9 mouse cellular contexts compared by ENCODE assay signal in genomic region chr14:75807800-75808199, GRCm38 (mm10). TPM values are rescaled to one million over a fixed set of nuclear protein-coding genes. Genes with fewer than 3 reads are reported as not detected.
DNase-seq lines count a peak whose midpoint lies in the region; ATAC-seq lines count a peak whose summit lies in the region.
"Had no signal": no experiment of that assay in that cellular context is flagged by ENCODE, and none has a peak within 500 bp of the region (broad histone marks: within the 10 kb centered on the region; RNA-seq: fewer than 3 reads in every experiment).

No protein-coding gene starts in this region.

- no peak overlapping the region for H3K9ac ChIP-seq in liver, embryonic 16.5 days (ENCODE audit: low read depth, low read length)
- no peak overlapping the region for H3K9ac ChIP-seq in liver, embryonic 12.5 days
- H3K9ac ChIP-seq in heart, embryonic 14.5 days (ENCODE audit: low read length): no peak overlapping the region
- no peak overlapping the region for H3K9ac ChIP-seq in forebrain, embryonic 16.5 days (replicated peaks; ENCODE audit: low read depth, low read length)
- H3K9ac ChIP-seq: lung, embryonic 14.5 days had no signal

- H3K4me2 ChIP-seq in liver, embryonic 16.5 days (ENCODE audit: low read depth, low read length): no peak overlapping the region
- no peak overlapping the region for H3K4me2 ChIP-seq in liver, embryonic 12.5 days
- H3K4me2 ChIP-seq in heart, embryonic 14.5 days (ENCODE audit: low read length): peak overlapping the region; percentile 40; the same call in 1 of the 2 replicates
- no peak overlapping the region for H3K4me2 ChIP-seq in forebrain, embryonic 16.5 days (ENCODE audit: low read length)
- H3K4me2 ChIP-seq: lung, embryonic 14.5 days had no signal

- no peaks in the 10 kb centered on the region for H3K4me1 ChIP-seq in liver, embryonic 16.5 days (ENCODE audit: control insufficient read depth, low read depth, low read length)
- no peaks in the 10 kb centered on the region for H3K4me1 ChIP-seq in liver, embryonic 12.5 days
- H3K4me1 ChIP-seq in heart, embryonic 14.5 days (ENCODE audit: control insufficient read depth in 2 of 2, insufficient read depth in 2 of 2, low read length in 2 of 2): peaks cover 18 to 28% of the 10 kb centered on the region in 2 experiments
- no peaks in the 10 kb centered on the region for H3K4me1 ChIP-seq in forebrain, embryonic 16.5 days (replicated peaks; ENCODE audit: control insufficient read depth, insufficient read depth, low read length)

- WGBS in liver, embryonic 16.5 days (ENCODE audit: insufficient replicate concordance): 68% methylated on average over 8 of the region's 8 CpGs
- 68% methylated on average over 8 of the region's 8 CpGs for WGBS in liver, embryonic 12.5 days (ENCODE audit: insufficient replicate concordance)
- 25% methylated on average over 8 of the region's 8 CpGs for WGBS in heart, embryonic 14.5 days
- 73% methylated on average over 8 of the region's 8 CpGs for WGBS in forebrain, embryonic 16.5 days

- DNase-seq in adrenal gland, adult 8-10 months: peak; percentile 68
- peak; percentile 33 for DNase-seq in ovary, postnatal 14 days (ENCODE audit: low spot score)
- DNase-seq in frontal cortex, adult 2 months (ENCODE audit: extremely low spot score in 1 of 2, low spot score in 1 of 2): no peak
- no peak for DNase-seq in layer of hippocampus, adult 9-11 months
- DNase-seq: lung, embryonic 14.5 days had no signal

- peak; percentile 62; the same call in 1 of the 2 replicates for ATAC-seq in liver, embryonic 16.5 days (ENCODE audit: low read depth)
- ATAC-seq in liver, embryonic 12.5 days: no peak
- ATAC-seq in heart, embryonic 14.5 days (ENCODE audit: insufficient number of reproducible peaks, insufficient read depth, low FRiP score, low read depth): peak; percentile 72
- ATAC-seq in forebrain, embryonic 16.5 days: no peak

- H3K4me3 ChIP-seq in liver, embryonic 16.5 days (ENCODE audit: low read depth, low read length): no peak overlapping the region
- no peak overlapping the region for H3K4me3 ChIP-seq in liver, embryonic 12.5 days
- no peak overlapping the region for H3K4me3 ChIP-seq in heart, embryonic 14.5 days (ENCODE audit: control insufficient read depth in 1 of 2, insufficient read depth in 1 of 2, low read depth in 1 of 2, low read length in 2 of 2)
- no peak overlapping the region for H3K4me3 ChIP-seq in forebrain, embryonic 16.5 days (replicated peaks; ENCODE audit: low read length)

- no peaks in the 10 kb centered on the region for H3K36me3 ChIP-seq in liver, embryonic 16.5 days (ENCODE audit: control insufficient read depth, insufficient read depth)
- H3K36me3 ChIP-seq in liver, embryonic 12.5 days: no peaks in the 10 kb centered on the region
- H3K36me3 ChIP-seq in heart, embryonic 14.5 days (ENCODE audit: control insufficient read depth, insufficient read depth, low read length): no peaks in the 10 kb centered on the region
- no peaks in the 10 kb centered on the region for H3K36me3 ChIP-seq in forebrain, embryonic 16.5 days (ENCODE audit: control insufficient read depth, insufficient read depth)

- no peaks in the 10 kb centered on the region for H3K9me3 ChIP-seq in liver, embryonic 16.5 days (replicated peaks; ENCODE audit: control insufficient read depth, low read length)
- no peaks in the 10 kb centered on the region for H3K9me3 ChIP-seq in liver, embryonic 12.5 days (replicated peaks)
- no peaks in the 10 kb centered on the region for H3K9me3 ChIP-seq in heart, embryonic 14.5 days (ENCODE audit: control insufficient read depth, low read length)
- H3K9me3 ChIP-seq in forebrain, embryonic 16.5 days (ENCODE audit: control insufficient read depth, low read length): no peaks in the 10 kb centered on the region

- no peak overlapping the region for H3K27ac ChIP-seq in liver, embryonic 16.5 days (ENCODE audit: low read length)
- no peak overlapping the region for H3K27ac ChIP-seq in liver, embryonic 12.5 days
- peak overlapping the region; percentile 58 to 66 for H3K27ac ChIP-seq in heart, embryonic 14.5 days (replicated peaks in 1 of 2; ENCODE audit: control insufficient read depth in 1 of 2, insufficient read depth in 1 of 2, low read depth in 2 of 2, low read length in 2 of 2)
- H3K27ac ChIP-seq in forebrain, embryonic 16.5 days (ENCODE audit: low read length): no peak overlapping the region

- H3K27me3 ChIP-seq in liver, embryonic 16.5 days (ENCODE audit: control insufficient read depth, insufficient read depth, low read depth, low read length): 0 out of 2 replicates have a peak, but pooled peaks cover 2% of the 10 kb centered on the region
- H3K27me3 ChIP-seq in liver, embryonic 12.5 days (replicated peaks): no peaks in the 10 kb centered on the region; the same call in 1 of the 2 replicates
- H3K27me3 ChIP-seq in heart, embryonic 14.5 days (ENCODE audit: control insufficient read depth, insufficient read depth, low read length): no peaks in the 10 kb centered on the region
- H3K27me3 ChIP-seq in forebrain, embryonic 16.5 days (replicated peaks; ENCODE audit: control insufficient read depth, insufficient read depth, low read length): no peaks in the 10 kb centered on the region

RNA-seq across cellular contexts. Expression of gene Slc25a30, which starts 21.0 kb away (rescaled TPM):
- 1.3 and 1.6 TPM in 2 replicates for polyA plus RNA-seq in liver, embryonic 16.5 days (2015; fragmentation: Nextera tagmentation; extraction: Ambion mirVana)
- 3.0 and 3.3 TPM in 2 replicates for polyA plus RNA-seq in liver, embryonic 12.5 days (2016; fragmentation: Nextera tagmentation; extraction: Ambion mirVana)
- 100 to 1,000 TPM in 2 of 4 experiments, 10 to 100 TPM in 2; 88.4 to 209 (median 152) TPM for total RNA-seq in adrenal gland, adult 8-10 months (2022)
- polyA plus RNA-seq in heart, embryonic 14.5 days (2014; fragmentation: Nextera tagmentation; extraction: Ambion mirVana): 8.3 and 9.2 TPM in 2 replicates
- 7.3 and 8.1 TPM in 2 replicates for polyA plus RNA-seq in frontal cortex, adult 2 months (2012; rRNA removed)
- polyA plus RNA-seq in forebrain, embryonic 16.5 days (2015; fragmentation: Nextera tagmentation; extraction: Ambion mirVana): 9.3 and 10.0 TPM in 2 replicates

RNA-seq across cellular contexts. Expression of gene Tpt1, which starts 37.1 kb away (rescaled TPM):
- 462 and 509 TPM in 2 replicates for polyA plus RNA-seq in liver, embryonic 16.5 days (2015; fragmentation: Nextera tagmentation; extraction: Ambion mirVana)
- 673 and 675 TPM in 2 replicates for polyA plus RNA-seq in liver, embryonic 12.5 days (2016; fragmentation: Nextera tagmentation; extraction: Ambion mirVana)
- total RNA-seq in adrenal gland, adult 8-10 months (2022): 1,000 to 10,000 TPM; 2,109 to 2,569 (median 2,425) TPM
- 1,091 and 1,152 TPM in 2 replicates for polyA plus RNA-seq in heart, embryonic 14.5 days (2014; fragmentation: Nextera tagmentation; extraction: Ambion mirVana)
- polyA plus RNA-seq in frontal cortex, adult 2 months (2012; rRNA removed): 908 and 941 TPM in 2 replicates
- 740 and 764 TPM in 2 replicates for polyA plus RNA-seq in forebrain, embryonic 16.5 days (2015; fragmentation: Nextera tagmentation; extraction: Ambion mirVana)

RNA-seq across cellular contexts. Expression of gene Cog3, which starts 53.5 kb away (rescaled TPM):
- 6.4 and 7.0 TPM in 2 replicates for polyA plus RNA-seq in liver, embryonic 16.5 days (2015; fragmentation: Nextera tagmentation; extraction: Ambion mirVana)
- polyA plus RNA-seq in liver, embryonic 12.5 days (2016; fragmentation: Nextera tagmentation; extraction: Ambion mirVana): 11.7 and 12.1 TPM in 2 replicates
- total RNA-seq in adrenal gland, adult 8-10 months (2022): 10 to 100 TPM; 27.2 to 41.4 (median 37.6) TPM
- 16.0 and 16.5 TPM in 2 replicates for polyA plus RNA-seq in heart, embryonic 14.5 days (2014; fragmentation: Nextera tagmentation; extraction: Ambion mirVana)
- polyA plus RNA-seq in frontal cortex, adult 2 months (2012; rRNA removed): 22.5 and 24.9 TPM in 2 replicates
- polyA plus RNA-seq in forebrain, embryonic 16.5 days (2015; fragmentation: Nextera tagmentation; extraction: Ambion mirVana): 24.1 and 24.7 TPM in 2 replicates

Comparison
In these comparisons a context has a peak if more than half of its experiments do, and no peak if none do; other contexts are left out.
1. ATAC-seq: peak in liver, embryonic 16.5 days (single experiment) and heart, embryonic 14.5 days (single experiment); none in liver, embryonic 12.5 days (single experiment) and forebrain, embryonic 16.5 days (single experiment).
2. H3K27ac ChIP-seq: peak in heart, embryonic 14.5 days (2 of 2); none in liver, embryonic 16.5 days (single experiment), liver, embryonic 12.5 days (single experiment) and forebrain, embryonic 16.5 days (single experiment).
3. DNase-seq: peak in adrenal gland, adult 8-10 months (single experiment) and ovary, postnatal 14 days (single experiment); none in frontal cortex, adult 2 months (0 of 2) and layer of hippocampus, adult 9-11 months (single experiment).